Mouse (Mus musculus) layer of hippocampus, adult 11-12 months (tissue): Measurements from ENCODE around the gene Socs7.
A peak's percentile ranks its signal among the peaks of the same experiment; 100 is the strongest.

ENCODE experiments used
- DNase-seq: peaks from one replicate; pipeline ENCODE4 v3.0.0; 2022; ENCODE audit warnings: low spot score

Gene Socs7

GRCm38 (mm10) chr11:97389127-97389526 lies 26.8 kb downstream of the Socs7 start:
- DNase-seq, result no peak

GRCm38 (mm10) chr11:97393658-97394057 lies 31.3 kb downstream of the Socs7 start:
- no peak for DNase-seq

- peak; percentile 51 for DNase-seq
Measured at GRCm38 (mm10) chr11:97394146-97394545, 31.8 kb downstream of the Socs7 start.

- no peak for DNase-seq
Measured at GRCm38 (mm10) chr11:97398506-97398905, 36.2 kb downstream of the Socs7 start.

- DNase-seq, result peak; percentile 85
Measured at GRCm38 (mm10) chr11:97399958-97400710, 37.8 kb downstream of the Socs7 start.

GRCm38 (mm10) chr11:97401082-97401481 lies 38.7 kb downstream of the Socs7 start:
- DNase-seq, result peak; percentile 65

- DNase-seq, result no peak
Measured at GRCm38 (mm10) chr11:97401686-97402435, 39.5 kb downstream of the Socs7 start.

- DNase-seq, result no peak
Measured at GRCm38 (mm10) chr11:97402746-97403145, 40.4 kb downstream of the Socs7 start.

GRCm38 (mm10) chr11:97403614-97404183 lies 41.3 kb downstream of the Socs7 start:
- no peak for DNase-seq

- no peak for DNase-seq
Measured at GRCm38 (mm10) chr11:97404184-97404760, 41.9 kb downstream of the Socs7 start.

- no peak for DNase-seq
Measured at GRCm38 (mm10) chr11:97404761-97405190, 42.4 kb downstream of the Socs7 start.

GRCm38 (mm10) chr11:97406094-97406951 lies 44.0 kb downstream of the Socs7 start:
- DNase-seq, result no peak

GRCm38 (mm10) chr11:97407456-97407855 lies 45.1 kb downstream of the Socs7 start:
- no peak for DNase-seq

- peak; percentile 90 for DNase-seq
Measured at GRCm38 (mm10) chr11:97408171-97408570, 45.8 kb downstream of the Socs7 start.

- DNase-seq, result no peak
Measured at GRCm38 (mm10) chr11:97410958-97411357, 48.6 kb downstream of the Socs7 start.

- no peak for DNase-seq
Measured at GRCm38 (mm10) chr11:97412117-97412516, 49.8 kb downstream of the Socs7 start.

- DNase-seq, result no peak
Measured at GRCm38 (mm10) chr11:97412808-97413347, 50.5 kb downstream of the Socs7 start.

- no peak for DNase-seq
Measured at GRCm38 (mm10) chr11:97415330-97415711, 53.0 kb downstream of the Socs7 start, which contains the start of gene Arhgap23. Arhgap23 (plus strand) TSS chr11:97415533.

GRCm38 (mm10) chr11:97415712-97416636 lies 53.6 kb downstream of the Socs7 start:
- DNase-seq, result peak; percentile 61

- no peak for DNase-seq
Measured at GRCm38 (mm10) chr11:97416637-97417035, 54.3 kb downstream of the Socs7 start.
